Mouse (Mus musculus): ENCODE data around the gene Plekho2.

GRCm38 (mm10) chr9:65552711-65553110 lies 27.1 kb downstream of the Plekho2 start:
- TF ChIP-seq POLR2AphosphoS5 (IDR thresholded peaks at IDR 0.05; ENCODE audit: borderline replicate concordance, low read depth, low read length) (no peak), EP300 (IDR thresholded peaks at IDR 0.05; ENCODE audit: low read depth in 1 of 2, low read length in 2 of 2) (no peak), RAD21 (IDR thresholded peaks at IDR 0.05; ENCODE audit: low read depth, low read length) (no peak), TCF12 (IDR thresholded peaks at IDR 0.05; ENCODE audit: low read depth, low read length) (no peak), CTCF (IDR thresholded peaks at IDR 0.05 in 2 of 3, conservative IDR thresholded peaks at IDR 0.05 in 1 of 3; ENCODE audit: control insufficient read depth in 1 of 3, insufficient read depth in 1 of 3, low read depth in 2 of 3, low read length in 3 of 3, poor library complexity in 1 of 3, severe bottlenecking in 1 of 3) (no peak), POLR2A (IDR thresholded peaks at IDR 0.05; ENCODE audit: control insufficient read depth in 1 of 2, insufficient read depth in 1 of 2, low read depth in 1 of 2, low read length in 2 of 2, poor library complexity in 1 of 2) (no peak), E2F4 (IDR thresholded peaks at IDR 0.05; ENCODE audit: borderline replicate concordance, low read depth, low read length) (no peak), CHD2 (IDR thresholded peaks at IDR 0.05; ENCODE audit: low read length) (no peak), SMC3 (IDR thresholded peaks at IDR 0.05; ENCODE audit: low read depth, low read length) (no peak), MAX (IDR thresholded peaks at IDR 0.05; ENCODE audit: low read length) (no peak), GATA1 (IDR thresholded peaks at IDR 0.05; ENCODE audit: low read depth, low read length) (no peak), ZNF384 (IDR thresholded peaks at IDR 0.05; ENCODE audit: low read depth, low read length) (no peak)

Data from MEL (cell line).